Mouse (Mus musculus) liver, embryonic 12.5 days (tissue): ENCODE data around the gene Vegfa. TPM values are rescaled to one million over a fixed set of nuclear protein-coding genes. Genes with fewer than 3 reads are reported as not detected.
"Not testable (repeated sequence)": the region's sequence is repeated elsewhere in the genome, so short reads cannot be mapped to it uniquely, and the experiment has no call there.

ENCODE experiments used
- ATAC-seq: fragments of 200-750 bp; cut with Nextera tagmentation; 2 replicates; pipeline ENCODE4 v1.8.0; 2017; ENCODE audit warnings: moderate number of reproducible peaks, mild to moderate bottlenecking, moderate library complexity
- H3K27ac ChIP-seq: fragments of 300-500 bp; sonication (generic); 2 replicates; pipeline ENCODE4 v1.5.1; 2016; ENCODE audit warnings: mild to moderate bottlenecking
- H3K27me3 ChIP-seq: fragments of 300-500 bp; sonication (generic); replicated peaks from 2 replicates; pipeline ENCODE4 v1.6.1; 2016; ENCODE audit warnings: mild to moderate bottlenecking, moderate library complexity
- H3K36me3 ChIP-seq: fragments of 300-500 bp; sonication (generic); 2 replicates; pipeline ENCODE4 v1.6.1; 2016; ENCODE audit warnings: mild to moderate bottlenecking, moderate library complexity
- H3K4me1 ChIP-seq: fragments of 300-500 bp; sonication (generic); 2 replicates; pipeline ENCODE4 v1.6.1; 2016
- H3K4me2 ChIP-seq: fragments of 300-500 bp; sonication (generic); 2 replicates; pipeline ENCODE4 v1.6.1; 2016; ENCODE audit warnings: mild to moderate bottlenecking, moderate library complexity
- H3K4me3 ChIP-seq: fragments of 300-500 bp; sonication (generic); 2 replicates; pipeline ENCODE4 v1.5.1; 2016; ENCODE audit warnings: mild to moderate bottlenecking, moderate library complexity
- H3K9ac ChIP-seq: fragments of 300-500 bp; sonication (generic); 2 replicates; pipeline ENCODE4 v1.6.1; 2016; ENCODE audit warnings: mild to moderate bottlenecking, moderate library complexity
- H3K9me3 ChIP-seq: fragments of 300-500 bp; sonication (generic); replicated peaks from 2 replicates; pipeline ENCODE4 v1.6.1; 2016; ENCODE audit warnings: mild to moderate bottlenecking, moderate library complexity
- WGBS: fragments of 180-500 bp; shearing (Covaris S2); methylation state at CpG from one replicate; pipeline ENCODE4 v1.1.7; 2016; ENCODE audit not compliant: insufficient replicate concordance; 5-methylcytosine and 5-hydroxymethylcytosine counted together
- polyA plus RNA-seq: library from polyadenylated mRNA; unstranded; fragments of >200 nt; fragmentation: Nextera tagmentation; extraction: Ambion mirVana; gene quantifications from 2 replicates; pipeline ENCODE4 v1.2.1, GENCODE M21; 2016

Vegfa gene
- polyA plus RNA-seq, 1 experiment from 2014 or later: 3.2 TPM

- no peak overlapping the region for H3K4me2 ChIP-seq
- H3K9me3 ChIP-seq: no peaks in the 10 kb centered on the region
- no peak for ATAC-seq
- H3K27me3 ChIP-seq: no peaks in the 10 kb centered on the region
- no peak overlapping the region for H3K9ac ChIP-seq
- H3K4me1 ChIP-seq: peaks cover 10% of the 10 kb centered on the region; the same call in 1 of the 2 replicates
- no peak overlapping the region for H3K27ac ChIP-seq
- WGBS: 75% methylated on average over 6 of the region's 6 CpGs
- H3K4me3 ChIP-seq: no peak overlapping the region
- H3K36me3 ChIP-seq: peaks cover 4% of the 10 kb centered on the region; the same call in 1 of the 2 replicates
Observed at GRCm38 (mm10) chr17:46010462-46010861, 21.7 kb downstream of the Vegfa start.

DNA sequence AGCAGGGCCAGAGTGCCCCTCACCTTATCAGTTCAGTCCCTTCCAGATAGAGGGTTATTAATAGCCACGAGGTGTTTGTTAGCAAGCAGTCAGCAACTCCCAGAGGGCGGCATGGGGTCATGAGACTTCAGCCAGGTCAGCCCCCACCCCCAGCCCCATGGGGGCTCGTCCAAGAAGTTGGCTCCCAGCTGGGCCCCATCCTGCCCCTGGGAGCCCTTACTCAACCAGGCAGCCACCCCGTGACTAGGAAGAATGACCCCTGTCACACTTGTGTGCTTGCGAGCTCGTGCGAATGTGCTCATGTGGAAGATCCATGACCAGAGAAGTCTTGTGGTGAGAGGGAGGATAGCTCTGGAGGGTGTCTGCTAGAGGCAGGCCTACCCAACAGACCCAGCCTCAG is 23.0 kb downstream of the Vegfa start:
- ATAC-seq: no peak
- no peak overlapping the region for H3K27ac ChIP-seq
- WGBS: 44% methylated on average over 7 of the region's 7 CpGs
- peaks cover 13% of the 10 kb centered on the region; the same call in 1 of the 2 replicates for H3K4me1 ChIP-seq
- H3K27me3 ChIP-seq: no peaks in the 10 kb centered on the region; the same call in 1 of the 2 replicates
- 0 out of 2 replicates have a peak overlapping the region, but pooled peaks have one; percentile 3 for H3K9ac ChIP-seq
- H3K4me2 ChIP-seq: no peak overlapping the region
- H3K4me3 ChIP-seq: no peak overlapping the region
- no peaks in the 10 kb centered on the region for H3K9me3 ChIP-seq
- no peaks in the 10 kb centered on the region for H3K36me3 ChIP-seq

GRCm38 (mm10) chr17:46005458-46005857 is 26.7 kb downstream of the Vegfa start:
- Histone ChIP-seq H3K36me3 (no peaks in the 10 kb centered on the region), H3K4me2 (no peak overlapping the region), H3K27ac (no peak overlapping the region), H3K27me3 (no peaks in the 10 kb centered on the region; the same call in 1 of the 2 replicates), H3K9ac (no peak overlapping the region), H3K4me1 (peaks cover 8% of the 10 kb centered on the region; the same call in 1 of the 2 replicates), H3K9me3 (no peaks in the 10 kb centered on the region), H3K4me3 (no peak overlapping the region)
- WGBS: 75% methylated on average over 3 of the region's 3 CpGs
- no peak for ATAC-seq

GRCm38 (mm10) chr17:46004482-46004881 is 27.7 kb downstream of the Vegfa start:
- H3K4me2 ChIP-seq: no peak overlapping the region
- H3K9me3 ChIP-seq: no peaks in the 10 kb centered on the region
- WGBS: 72% methylated on average over 5 of the region's 5 CpGs
- H3K27me3 ChIP-seq: no peaks in the 10 kb centered on the region; the same call in 1 of the 2 replicates
- peaks cover 8% of the 10 kb centered on the region; the same call in 1 of the 2 replicates for H3K4me1 ChIP-seq
- H3K27ac ChIP-seq: no peak overlapping the region
- no peak overlapping the region for H3K4me3 ChIP-seq
- H3K9ac ChIP-seq: no peak overlapping the region
- 0 out of 2 replicates have a peak, but pooled peaks have one; percentile 30 for ATAC-seq
- H3K36me3 ChIP-seq: no peaks in the 10 kb centered on the region

DNA sequence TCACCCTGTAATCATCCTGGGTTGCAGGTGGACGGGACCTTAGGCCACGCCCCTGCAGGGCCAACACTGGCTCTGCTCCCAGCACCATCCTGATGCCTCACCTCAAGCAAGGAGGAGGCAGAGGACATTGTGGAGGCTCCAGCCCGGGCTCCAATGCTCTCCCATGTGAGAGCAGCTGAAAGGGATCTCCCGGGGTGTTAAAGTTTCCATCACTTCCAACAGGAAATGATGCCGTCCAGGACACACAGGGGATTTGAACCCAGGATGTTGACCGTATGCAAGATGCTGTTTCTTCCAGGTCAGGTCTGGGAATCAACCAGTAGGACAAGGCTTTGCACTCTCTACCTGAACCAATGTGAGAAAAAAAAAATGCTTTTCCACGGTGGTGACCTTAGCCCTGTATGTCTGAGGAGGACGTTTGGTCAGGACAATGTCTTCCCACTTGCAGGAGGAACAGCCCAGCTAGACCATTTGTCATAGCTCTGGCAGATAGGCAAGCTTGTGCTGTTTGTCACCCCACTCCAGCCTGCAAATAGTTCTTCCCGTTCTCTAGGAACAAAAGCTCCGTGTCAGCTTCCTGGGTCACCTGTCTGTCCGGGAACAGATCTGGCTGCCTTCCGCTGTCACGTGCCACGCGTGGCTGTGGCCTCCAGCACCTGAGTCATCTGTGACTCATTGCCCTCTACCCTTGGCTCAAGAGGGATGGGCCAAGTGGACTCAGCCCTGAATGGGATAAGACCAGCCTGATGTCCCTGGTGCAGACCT is 28.3 kb downstream of the Vegfa start:
- Histone ChIP-seq H3K4me1 (peaks cover 5% of the 10 kb centered on the region; the same call in 1 of the 2 replicates), H3K9me3 (no peaks in the 10 kb centered on the region), H3K27me3 (no peaks in the 10 kb centered on the region; the same call in 1 of the 2 replicates), H3K36me3 (no peaks in the 10 kb centered on the region), H3K27ac (no peak overlapping the region), H3K9ac (no peak overlapping the region), H3K4me2 (no peak overlapping the region), H3K4me3 (no peak overlapping the region)
- ATAC-seq: 0 out of 2 replicates have a peak, but pooled peaks have one; percentile 32
- 66% methylated on average over 15 of the region's 15 CpGs for WGBS

DNA sequence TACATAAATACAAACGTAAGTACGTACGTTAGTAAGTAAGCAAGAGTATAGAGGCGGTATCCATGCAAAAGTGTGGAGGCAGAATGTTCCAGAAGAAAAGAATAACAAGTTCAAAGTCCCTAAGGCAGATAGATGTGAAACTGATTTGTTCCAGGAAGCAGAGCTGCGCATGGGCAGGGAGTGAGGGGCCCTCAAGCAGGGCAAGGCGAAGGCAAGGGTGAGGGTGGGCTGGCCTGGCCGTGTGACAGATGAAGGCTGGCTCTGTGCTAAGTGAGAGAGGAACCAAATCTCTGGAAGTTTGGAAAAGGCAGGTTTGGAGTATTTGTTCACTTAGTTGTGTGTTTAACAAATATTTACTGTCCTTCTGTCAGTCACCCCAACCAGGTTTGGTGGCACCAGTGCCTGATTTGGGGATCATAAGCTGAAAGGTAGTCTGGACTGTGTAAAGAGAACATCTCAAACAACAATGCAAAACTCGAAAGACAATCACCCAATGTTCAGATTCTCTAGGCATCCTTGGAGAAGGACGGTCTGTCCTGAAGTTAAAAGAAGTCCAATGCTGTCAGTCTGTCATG is 32.7 kb downstream of the Vegfa start:
- no peak for ATAC-seq
- no peaks in the 10 kb centered on the region for H3K36me3 ChIP-seq
- no peak overlapping the region for H3K4me3 ChIP-seq
- no peaks in the 10 kb centered on the region; the same call in 1 of the 2 replicates for H3K27me3 ChIP-seq
- H3K9me3 ChIP-seq: no peaks in the 10 kb centered on the region
- H3K4me1 ChIP-seq: peaks cover 10% of the 10 kb centered on the region
- no peak overlapping the region for H3K27ac ChIP-seq
- whole genome bisulfite sequencing: 62% methylated on average over 9 of the region's 9 CpGs
- no peak overlapping the region for H3K9ac ChIP-seq
- H3K4me2 ChIP-seq: no peak overlapping the region

DNA sequence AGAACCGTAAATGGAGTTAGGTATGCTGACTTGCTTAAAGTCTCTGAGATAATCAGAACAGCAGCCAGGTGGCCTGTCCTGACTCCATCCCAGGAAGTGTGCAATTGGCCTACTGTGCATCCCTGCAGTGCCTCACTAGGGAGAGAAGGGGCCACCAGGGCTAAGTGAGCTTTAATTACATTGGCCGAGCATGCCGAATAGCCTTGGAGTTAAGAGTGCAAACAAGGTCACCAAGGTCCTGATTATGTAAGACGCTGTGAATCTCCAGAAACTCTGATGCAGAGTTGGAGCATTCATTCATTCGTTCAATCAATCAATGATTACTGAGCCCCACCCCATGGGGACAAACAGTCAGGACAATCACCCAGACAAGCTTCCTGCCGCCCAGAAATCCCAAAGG is 33.8 kb downstream of the Vegfa start:
- Histone ChIP-seq H3K9ac (no peak overlapping the region), H3K4me3 (no peak overlapping the region), H3K36me3 (no peaks in the 10 kb centered on the region), H3K9me3 (no peaks in the 10 kb centered on the region), H3K4me2 (no peak overlapping the region), H3K27ac (no peak overlapping the region), H3K27me3 (no peaks in the 10 kb centered on the region), H3K4me1 (peaks cover 5% of the 10 kb centered on the region)
- ATAC-seq: no peak
- 41% methylated on average over 6 of the region's 6 CpGs for WGBS

DNA sequence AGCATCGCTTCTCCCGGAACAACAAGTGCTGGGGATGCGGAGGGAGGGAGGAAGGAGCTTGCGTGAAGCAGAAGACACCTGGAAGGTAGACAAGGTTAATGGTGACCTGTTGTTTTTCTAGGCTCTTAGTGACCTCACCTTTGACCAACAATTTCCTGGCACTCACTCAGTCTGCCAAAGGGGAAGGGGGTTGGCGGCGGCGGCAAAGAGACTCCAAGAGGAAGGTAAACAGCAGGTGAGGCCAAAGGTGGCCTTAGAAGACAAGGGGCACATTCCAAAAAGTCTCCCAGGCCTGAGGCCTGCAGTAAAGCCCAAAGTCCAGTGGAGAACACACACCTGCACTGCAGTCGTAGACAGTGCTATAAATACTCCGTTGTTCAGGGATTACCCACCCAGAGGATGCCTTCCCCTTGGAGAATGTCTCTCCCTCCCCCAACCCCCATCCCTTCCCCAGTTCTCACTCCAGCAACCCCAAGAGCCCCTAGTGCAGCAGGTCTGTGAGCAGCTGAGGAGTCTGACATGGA is 35.2 kb downstream of the Vegfa start:
- H3K9ac ChIP-seq: no peak overlapping the region
- WGBS: 76% methylated on average over 9 of the region's 9 CpGs
- no peaks in the 10 kb centered on the region for H3K36me3 ChIP-seq
- no peak overlapping the region for H3K4me3 ChIP-seq
- H3K27me3 ChIP-seq: no peaks in the 10 kb centered on the region
- ATAC-seq: no peak
- no peak overlapping the region for H3K4me2 ChIP-seq
- no peak overlapping the region for H3K27ac ChIP-seq
- H3K4me1 ChIP-seq: peaks cover 5% of the 10 kb centered on the region
- H3K9me3 ChIP-seq: no peaks in the 10 kb centered on the region

- peak; percentile 77 for ATAC-seq
- Histone ChIP-seq H3K4me2 (no peak overlapping the region), H3K9ac (no peak overlapping the region)
Observed at GRCm38 (mm10) chr17:45994281-45994817, 37.8 kb downstream of the Vegfa start.

DNA sequence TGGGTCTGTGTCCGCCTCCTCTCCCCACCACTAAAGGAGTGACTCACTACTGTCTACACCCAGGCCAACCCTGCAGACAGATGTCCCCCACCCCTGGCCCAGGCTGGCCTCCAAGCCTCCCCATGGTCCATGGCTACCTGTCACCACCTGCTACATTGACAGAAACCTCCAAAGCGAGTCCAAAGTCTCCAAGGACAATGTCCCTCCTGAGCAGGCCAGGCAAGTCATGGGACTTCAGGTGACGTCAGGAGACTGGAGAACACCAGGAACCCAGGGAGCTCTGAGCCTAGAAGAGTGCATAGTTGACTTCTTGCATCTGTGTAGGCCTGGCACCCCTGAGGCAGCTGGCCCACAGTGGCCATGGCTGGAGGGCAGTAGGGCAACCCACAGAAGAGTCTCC is 45.3 kb downstream of the Vegfa start:
- no peak overlapping the region for H3K27ac ChIP-seq
- no peak overlapping the region for H3K4me2 ChIP-seq
- H3K4me3 ChIP-seq: no peak overlapping the region
- no peak overlapping the region for H3K9ac ChIP-seq
- H3K36me3 ChIP-seq: no peaks in the 10 kb centered on the region
- 60% methylated on average over 3 of the region's 3 CpGs for WGBS
- no peaks in the 10 kb centered on the region for H3K27me3 ChIP-seq
- ATAC-seq: no peak
- H3K4me1 ChIP-seq: no peaks in the 10 kb centered on the region
- H3K9me3 ChIP-seq: no peaks in the 10 kb centered on the region; the same call in 1 of the 2 replicates

More at GRCm38 (mm10) chr17:45994281-45994817, 37.8 kb downstream of the Vegfa start:
- Histone ChIP-seq H3K9me3 (no peaks in the 10 kb centered on the region), H3K27ac (no peak overlapping the region), H3K4me3 (no peak overlapping the region), H3K4me1 (peaks cover 5% of the 10 kb centered on the region), H3K27me3 (no peaks in the 10 kb centered on the region), H3K36me3 (no peaks in the 10 kb centered on the region)
- 63% methylated on average over 11 of the region's 11 CpGs for WGBS

DNA sequence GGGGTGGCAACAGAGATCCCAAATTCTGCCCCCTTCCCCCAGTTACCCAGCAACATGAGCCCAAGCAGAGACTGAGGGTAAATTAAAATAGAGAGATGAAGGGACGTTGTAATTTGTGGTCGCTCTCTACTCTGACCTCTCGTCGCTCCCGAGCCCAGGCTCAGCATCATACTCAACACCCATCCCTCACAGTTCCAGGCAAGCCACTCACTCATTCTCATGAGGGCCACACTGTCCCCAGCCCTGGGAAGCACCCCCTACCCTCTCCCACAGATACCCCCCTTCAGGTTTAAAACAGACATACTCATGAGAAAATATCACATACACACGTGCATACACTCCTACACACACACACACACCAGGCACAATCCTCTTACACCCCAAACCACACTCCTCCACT is 45.8 kb downstream of the Vegfa start:
- Histone ChIP-seq H3K9me3 (no peaks in the 10 kb centered on the region; the same call in 1 of the 2 replicates), H3K27ac (no peak overlapping the region), H3K36me3 (no peaks in the 10 kb centered on the region), H3K4me1 (no peaks in the 10 kb centered on the region), H3K9ac (no peak overlapping the region), H3K27me3 (no peaks in the 10 kb centered on the region), H3K4me2 (no peak overlapping the region), H3K4me3 (no peak overlapping the region)
- no peak for ATAC-seq
- 68% methylated on average over 6 of the region's 6 CpGs for WGBS

DNA sequence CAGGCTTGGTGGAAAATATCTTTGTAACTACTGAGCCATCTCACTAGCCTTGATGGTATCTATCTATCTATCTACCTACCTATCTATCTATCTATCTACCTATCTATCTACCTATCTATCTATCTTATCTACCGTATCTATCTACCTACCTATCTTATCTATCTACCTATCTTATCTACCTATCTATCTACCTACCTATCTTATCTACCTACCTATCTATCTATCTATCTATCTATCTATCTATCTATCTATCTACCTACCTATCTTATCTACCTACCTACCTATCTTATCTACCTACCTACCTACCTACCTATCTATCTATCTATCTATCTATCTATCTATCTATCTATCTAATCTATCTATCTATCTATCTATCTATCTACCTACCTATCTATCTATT is 49.0 kb downstream of the Vegfa start:
- 68% methylated on average over 1 of the region's 1 CpGs for WGBS
- not testable (repeated sequence) for H3K27me3 ChIP-seq, H3K9ac ChIP-seq, H3K9me3 ChIP-seq, H3K4me1 ChIP-seq, H3K4me2 ChIP-seq, H3K36me3 ChIP-seq, H3K4me3 ChIP-seq, H3K27ac ChIP-seq, ATAC-seq
